Mouse (Mus musculus) hindbrain, embryonic 13.5 days (tissue): Measurements from ENCODE around the gene Dmd. TPM values are rescaled to one million over a fixed set of nuclear protein-coding genes. Genes with fewer than 3 reads are reported as not detected.

ENCODE experiments used
- ATAC-seq: fragments of 200-750 bp; cut with Nextera tagmentation; 2 replicates; pipeline ENCODE4 v1.8.0; 2017; ENCODE audit warnings: moderate TSS enrichment; ENCODE audit not compliant: low FRiP score
- H3K27ac ChIP-seq: fragments of 300-500 bp; sonication (generic); 2 replicates; pipeline ENCODE4 v1.5.1; 2015; ENCODE audit warnings: inconsistent platforms, mild to moderate bottlenecking, moderate library complexity
- H3K27me3 ChIP-seq: fragments of 300-500 bp; sonication (generic); 2 replicates; pipeline ENCODE4 v1.6.1; 2015; ENCODE audit warnings: mild to moderate bottlenecking, inconsistent platforms
- H3K36me3 ChIP-seq: fragments of 300-500 bp; sonication (generic); 2 replicates; pipeline ENCODE4 v1.6.1; 2015; ENCODE audit warnings: mild to moderate bottlenecking, inconsistent platforms
- H3K4me1 ChIP-seq: fragments of 300-500 bp; sonication (generic); replicated peaks from 2 replicates; pipeline ENCODE4 v1.6.1; 2015; ENCODE audit warnings: inconsistent platforms
- H3K4me2 ChIP-seq: fragments of 300-500 bp; sonication (generic); 2 replicates; pipeline ENCODE4 v1.6.1; 2015; ENCODE audit warnings: inconsistent platforms, mild to moderate bottlenecking, moderate library complexity
- H3K4me3 ChIP-seq: fragments of 300-500 bp; sonication (generic); 2 replicates; pipeline ENCODE4 v1.5.1; 2015; ENCODE audit warnings: mild to moderate bottlenecking, inconsistent platforms
- H3K9ac ChIP-seq: fragments of 300-500 bp; sonication (generic); 2 replicates; pipeline ENCODE4 v1.6.1; 2015; ENCODE audit warnings: mild to moderate bottlenecking, inconsistent platforms
- H3K9me3 ChIP-seq: fragments of 300-500 bp; sonication (generic); 2 replicates; pipeline ENCODE4 v1.6.1; 2016; ENCODE audit warnings: inconsistent platforms
- WGBS: fragments of 180-500 bp; shearing (Covaris S2); methylation state at CpG from one replicate; pipeline ENCODE4 v1.1.7; 2015; 5-methylcytosine and 5-hydroxymethylcytosine counted together
- polyA plus RNA-seq: library from polyadenylated mRNA; unstranded; fragments of >200 nt; fragmentation: Nextera tagmentation; extraction: Ambion mirVana; gene quantifications from 2 replicates; pipeline ENCODE4 v1.2.1, GENCODE M21; 2015

The Dmd gene
- polyA plus RNA-seq, 1 experiment from 2014 or later = 26.4 TPM

DNA sequence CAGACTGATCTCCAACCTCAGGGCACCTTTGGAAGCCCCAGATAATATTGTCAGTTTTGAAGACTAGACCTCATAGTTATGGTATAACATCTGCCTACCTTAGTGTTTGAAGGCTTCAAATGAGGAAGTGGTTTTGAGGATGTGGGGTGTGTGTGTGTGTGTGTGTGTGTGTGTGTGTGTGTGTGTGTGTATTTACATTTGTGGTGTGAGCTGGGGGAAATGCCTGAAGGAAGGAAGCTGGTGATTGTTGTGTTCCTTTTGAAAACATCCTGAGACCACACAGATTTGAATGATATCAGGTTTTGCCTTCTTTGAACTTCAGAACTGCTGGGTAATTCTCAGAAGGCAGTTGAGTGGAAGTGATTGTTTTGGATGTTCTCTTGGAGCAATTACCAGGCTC, 2278.2 kb downstream of the Dmd start:
- H3K4me2 ChIP-seq = no peak overlapping the region
- H3K9me3 ChIP-seq = no peaks in the 10 kb centered on the region
- no peaks in the 10 kb centered on the region for H3K4me1 ChIP-seq
- no peak overlapping the region for H3K4me3 ChIP-seq
- H3K27ac ChIP-seq = no peak overlapping the region
- no peaks in the 10 kb centered on the region for H3K27me3 ChIP-seq
- no peaks in the 10 kb centered on the region for H3K36me3 ChIP-seq
- ATAC-seq = no peak
- H3K9ac ChIP-seq = no peak overlapping the region

DNA sequence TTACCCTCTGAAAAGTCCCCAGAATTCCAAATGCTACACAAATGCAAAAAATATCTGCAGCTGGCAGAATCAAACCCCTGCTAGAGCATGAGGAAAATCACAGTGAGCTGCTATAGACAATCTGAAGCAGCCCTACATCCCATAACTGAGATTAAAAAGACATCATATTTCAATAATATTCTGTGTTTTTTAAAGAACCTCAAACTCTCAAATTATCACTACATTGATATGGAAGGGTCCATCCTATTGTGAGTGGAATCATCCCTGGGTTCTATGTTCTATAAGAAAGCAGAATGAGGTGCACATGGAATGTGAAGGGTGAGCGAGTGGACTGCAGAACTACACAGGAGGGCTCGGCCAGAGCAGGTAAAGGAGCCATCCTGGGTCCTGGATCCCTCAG, 2300.7 kb downstream of the Dmd start, which contains the start of gene Fthl17a:
TSS of gene Fthl17a (plus strand) at position 301 of the 400 bp plus-strand sequence.
- no peak for ATAC-seq
- no peak within 1 kb of the TSS for H3K4me2 ChIP-seq
- no peaks in the 10 kb centered on the region for H3K27me3 ChIP-seq
- H3K9ac ChIP-seq = no peak within 1 kb of the TSS
- H3K36me3 ChIP-seq = no peaks in the 10 kb centered on the region
- no peak within 1 kb of the TSS for H3K4me3 ChIP-seq
- H3K27ac ChIP-seq = no peak within 1 kb of the TSS
- WGBS = 86% methylated on average over 2 of the region's 2 CpGs
- no peaks in the 10 kb centered on the region for H3K4me1 ChIP-seq
- H3K9me3 ChIP-seq = no peaks in the 10 kb centered on the region
